Mouse (Mus musculus) neutrophil, adult 5-6 weeks (primary cell): ENCODE measurements at regions not wholly inside any gene's neighbourhood (a gene's known extent, or its start where the extent isn't known, plus 50 kb on each side); places are given as distances from the start of the nearest gene placed in this dataset.

Experiments
- ATAC-seq: fragments of 151-379, 151-347 bp; 2 replicates; pipeline ENCODE4 v1.8.0; 2017; ENCODE audit warnings: mild to moderate bottlenecking, moderate TSS enrichment; ENCODE audit not compliant: insufficient number of reproducible peaks, poor library complexity, low FRiP score, severe bottlenecking; ENCODE audit errors: extremely low read depth

DNA sequence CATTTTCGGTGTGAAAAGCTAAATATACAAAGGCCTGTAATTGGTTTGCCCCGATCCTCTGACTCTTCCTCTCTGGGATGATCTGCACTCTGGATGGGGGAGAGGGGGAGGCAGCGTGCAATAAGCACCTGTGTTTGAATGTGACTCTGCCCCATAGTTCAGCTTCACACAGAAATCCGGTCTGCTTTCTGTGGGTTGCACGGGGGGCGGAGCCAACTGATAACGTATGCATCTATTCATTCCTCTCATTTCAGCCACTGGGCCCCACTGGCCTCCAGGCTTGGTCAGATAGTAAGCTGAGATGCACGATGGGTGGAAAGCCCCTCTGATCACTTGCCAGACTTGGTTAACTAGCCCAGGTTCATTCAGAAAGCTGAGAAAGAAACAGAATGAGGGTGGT is 250.8 kb downstream of the Bcl11b start:
- no peak for ATAC-seq

GRCm38 (mm10) chr12:107753022-107753421 is 250.4 kb downstream of the Bcl11b start:
- no peak for ATAC-seq

DNA sequence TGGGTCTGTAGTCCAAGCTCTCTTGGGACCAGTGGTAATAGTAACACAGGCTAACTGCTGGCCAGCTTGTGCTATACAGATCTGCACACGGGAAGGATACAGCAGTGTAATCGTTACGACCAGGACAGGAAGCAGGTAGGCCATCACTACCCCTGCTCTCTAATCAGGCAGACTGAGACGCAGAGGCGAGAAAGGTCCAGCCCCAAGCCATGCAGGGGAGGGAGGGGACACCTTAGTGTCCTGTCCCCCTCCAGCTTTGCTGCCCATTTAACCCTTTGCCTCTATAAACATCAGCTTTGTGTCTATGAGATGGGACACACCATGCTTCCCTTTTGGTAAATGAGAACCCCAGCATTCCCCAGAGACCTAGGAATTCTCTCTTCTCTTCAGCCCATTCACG is 249.9 kb downstream of the Bcl11b start:
- no peak for ATAC-seq

GRCm38 (mm10) chr12:107754885-107755284 is 248.5 kb downstream of the Bcl11b start:
- no peak for ATAC-seq

- no peak for ATAC-seq
Measured at GRCm38 (mm10) chr12:107755820-107756517, 247.4 kb downstream of the Bcl11b start.

DNA sequence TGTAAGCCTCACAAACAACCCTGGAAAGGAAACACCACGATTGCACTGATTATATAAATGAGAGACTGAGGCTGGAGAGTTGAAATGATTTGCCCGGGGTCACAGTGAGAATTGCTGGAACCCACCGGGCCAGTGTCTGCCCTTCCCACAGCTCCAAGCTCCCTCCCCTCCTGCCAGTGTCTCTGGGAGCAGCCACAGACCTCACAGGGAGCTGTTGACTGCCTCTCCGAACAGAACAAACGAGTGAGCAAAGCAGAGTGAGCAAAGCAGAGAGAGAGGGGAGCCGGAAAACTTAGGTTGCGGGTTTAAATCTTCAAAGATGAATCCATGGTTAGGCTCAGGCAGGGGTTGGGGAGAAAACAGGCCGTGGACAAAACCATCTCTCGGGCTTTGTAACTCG is 246.2 kb downstream of the Bcl11b start:
- no peak for ATAC-seq

DNA sequence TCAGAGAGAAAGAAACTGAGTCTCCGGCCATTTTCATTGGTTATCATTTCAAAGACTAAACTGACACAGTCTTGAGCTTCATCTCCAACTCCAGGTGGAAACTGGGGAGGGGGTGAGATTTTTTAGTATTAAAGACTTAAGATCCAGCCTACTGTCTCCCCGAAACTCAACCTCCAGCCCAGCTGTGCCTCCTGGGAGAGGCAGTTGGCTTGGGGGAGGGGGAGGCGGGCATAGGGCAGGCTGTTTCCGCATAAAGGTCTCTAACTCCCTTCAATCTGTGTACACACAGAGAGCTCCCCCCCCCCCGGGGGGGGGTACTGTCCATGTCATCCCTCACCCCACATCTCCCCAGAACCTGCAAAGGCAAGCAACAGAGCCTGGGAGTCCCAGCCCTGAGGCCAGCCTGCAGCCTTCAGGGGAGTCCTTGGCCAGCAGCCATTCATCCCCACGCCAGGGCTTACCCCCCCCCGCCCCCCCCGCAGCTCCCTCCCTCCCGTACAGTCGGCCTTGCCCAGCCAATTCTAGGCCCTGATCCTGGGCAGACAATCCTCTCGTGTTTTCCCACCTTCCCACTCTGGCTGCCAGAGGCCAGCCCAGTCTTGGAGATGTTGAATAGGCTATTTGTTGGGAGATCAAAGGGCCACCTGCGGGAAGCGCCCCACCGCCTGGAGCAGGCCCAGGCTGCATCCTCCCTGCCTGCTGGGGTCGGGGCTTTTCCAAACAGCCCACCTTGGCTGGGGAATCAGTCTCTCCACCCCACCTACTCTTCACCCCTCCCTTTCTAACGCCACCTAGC is 245.2 kb downstream of the Bcl11b start:
- no peak for ATAC-seq

- no peak for ATAC-seq
Measured at GRCm38 (mm10) chr12:107759291-107759690, 244.1 kb downstream of the Bcl11b start.

- no peak for ATAC-seq
Measured at GRCm38 (mm10) chr12:107759911-107760310, 243.5 kb downstream of the Bcl11b start.

DNA sequence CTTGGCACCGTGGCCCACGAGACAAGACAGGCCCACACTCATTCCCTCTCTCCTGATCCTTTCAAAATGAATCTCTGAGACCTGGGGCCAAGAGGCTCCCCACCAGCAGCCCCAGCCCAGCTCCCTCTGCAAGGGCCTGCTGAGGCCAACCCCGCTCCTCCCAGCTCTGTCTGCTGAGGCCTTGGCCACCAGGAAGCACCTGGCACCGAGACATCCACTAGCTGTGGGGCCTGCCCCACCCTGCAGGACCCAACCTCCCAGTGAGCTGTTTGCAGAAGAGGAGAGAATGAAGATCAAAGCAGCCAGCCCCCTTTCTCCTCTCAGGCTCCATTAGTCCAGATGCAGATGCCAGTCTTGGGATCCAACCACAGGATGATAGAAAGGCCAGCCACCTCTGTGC is 241.3 kb downstream of the Bcl11b start:
- ATAC-seq, result no peak

DNA sequence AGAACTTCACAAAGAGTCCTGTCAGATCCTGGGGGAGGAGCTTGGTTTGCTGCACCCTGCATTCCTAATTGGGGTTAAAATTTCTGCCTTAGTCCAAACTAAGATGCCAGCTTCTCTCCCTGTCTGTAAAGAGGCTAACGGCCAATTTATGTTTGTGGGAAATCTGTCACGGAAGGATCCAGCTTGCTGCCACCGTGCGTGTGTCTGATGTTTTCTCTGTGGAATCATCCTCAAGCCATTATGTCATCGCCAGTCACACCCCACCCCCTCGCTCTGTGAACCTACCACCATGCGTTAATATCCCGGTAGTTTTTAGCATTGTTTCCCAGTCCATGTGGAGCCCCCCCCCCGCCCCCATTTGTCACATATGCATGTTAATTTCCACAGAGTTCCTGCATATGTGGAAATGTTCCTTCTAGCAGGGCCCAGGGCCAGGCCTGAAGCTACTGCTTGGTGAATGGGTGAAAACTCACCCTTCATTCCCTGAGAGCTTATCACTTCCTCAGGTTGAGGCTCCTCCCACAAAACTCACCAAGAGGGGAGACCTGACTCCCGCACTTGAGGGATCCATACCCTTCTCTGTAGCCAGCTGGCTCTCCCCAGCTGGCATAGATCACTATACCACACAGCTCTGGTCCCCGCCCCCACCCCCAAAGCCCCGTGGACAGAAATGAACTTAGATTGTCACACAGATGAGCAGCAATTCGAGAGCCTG is 233.4 kb downstream of the Bcl11b start:
- no peak for ATAC-seq

DNA sequence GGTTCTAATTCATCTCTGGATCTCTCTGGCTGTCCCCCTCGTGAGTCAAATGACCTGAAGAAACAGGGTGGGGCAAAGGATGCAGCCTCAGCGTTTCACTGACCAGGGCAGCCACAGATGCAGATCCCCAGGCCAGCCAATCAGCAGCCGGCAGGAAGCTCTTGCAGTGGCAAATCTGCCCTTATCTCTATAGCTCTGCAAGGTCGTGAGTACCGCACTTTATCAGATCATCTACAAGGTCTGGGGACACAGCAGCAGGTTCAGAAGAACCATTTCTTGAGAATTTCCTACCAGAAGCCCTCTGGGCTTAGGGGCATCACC is 232.9 kb downstream of the Bcl11b start:
- no peak for ATAC-seq

DNA sequence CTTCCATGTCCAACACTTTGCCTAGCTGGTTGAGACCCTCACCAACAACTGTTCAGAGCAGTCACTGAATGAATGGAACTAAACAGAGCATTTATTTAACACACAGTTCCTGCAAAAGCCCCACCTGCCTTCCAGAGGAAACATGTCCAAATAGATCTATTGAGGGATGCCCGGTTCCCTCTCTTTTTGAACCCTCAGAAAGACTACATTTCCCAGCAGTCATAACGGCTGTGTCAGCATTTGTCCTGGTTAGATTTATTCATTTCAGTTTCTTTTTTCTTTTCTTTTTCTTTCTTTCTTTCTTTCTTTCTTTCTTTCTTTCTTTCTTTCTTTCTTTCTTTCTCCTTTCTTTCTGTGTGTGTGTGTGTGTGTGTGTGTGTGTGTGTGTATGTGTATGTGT is 232.1 kb downstream of the Bcl11b start:
- no peak for ATAC-seq

DNA sequence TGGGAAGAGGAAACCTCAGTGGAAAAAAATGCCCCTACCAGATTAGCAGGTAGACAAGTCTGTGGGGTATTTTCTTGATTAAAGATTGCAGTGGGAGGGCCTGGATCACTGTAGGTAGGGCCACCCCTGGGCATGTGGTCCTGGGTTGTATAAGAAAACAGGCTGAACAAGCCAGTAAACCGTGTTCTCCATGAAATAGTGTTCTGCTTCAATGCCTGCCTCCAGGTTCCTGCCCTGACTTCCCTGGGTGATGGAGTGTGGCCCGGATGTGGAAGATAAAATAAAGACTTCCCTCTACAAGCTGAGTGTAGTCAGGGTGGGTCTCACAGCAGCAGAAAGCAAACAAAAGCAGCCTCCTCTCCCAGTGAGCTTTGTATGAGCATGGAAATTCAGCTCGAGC is 231.6 kb downstream of the Bcl11b start:
- ATAC-seq, result no peak

DNA sequence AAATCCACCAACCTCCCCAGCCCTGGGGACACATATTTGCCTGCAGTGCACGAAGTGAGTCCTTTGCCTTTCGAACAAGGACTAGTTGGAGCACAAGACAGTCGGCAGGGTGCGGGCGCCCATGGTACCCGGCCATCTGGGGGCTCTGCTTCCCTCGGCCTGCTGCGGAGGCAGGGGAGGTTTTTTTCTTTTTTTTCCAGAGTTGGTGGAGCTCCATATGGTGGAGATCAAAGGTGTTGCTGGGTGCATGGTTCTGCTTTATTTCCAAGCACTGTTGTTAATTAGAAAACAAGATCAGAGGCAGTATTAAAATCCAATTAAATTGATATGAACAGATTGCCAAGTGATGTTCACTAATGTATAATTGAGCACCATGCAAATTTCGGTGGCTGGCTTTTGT is 225.4 kb downstream of the Bcl11b start:
- ATAC-seq, result no peak

- ATAC-seq, result no peak
Measured at GRCm38 (mm10) chr12:107779306-107780057, 223.9 kb downstream of the Bcl11b start.

- ATAC-seq, result no peak
Measured at GRCm38 (mm10) chr12:107782147-107782546, 221.3 kb downstream of the Bcl11b start.

- no peak for ATAC-seq
Measured at GRCm38 (mm10) chr12:107783831-107784230, 219.6 kb downstream of the Bcl11b start.

DNA sequence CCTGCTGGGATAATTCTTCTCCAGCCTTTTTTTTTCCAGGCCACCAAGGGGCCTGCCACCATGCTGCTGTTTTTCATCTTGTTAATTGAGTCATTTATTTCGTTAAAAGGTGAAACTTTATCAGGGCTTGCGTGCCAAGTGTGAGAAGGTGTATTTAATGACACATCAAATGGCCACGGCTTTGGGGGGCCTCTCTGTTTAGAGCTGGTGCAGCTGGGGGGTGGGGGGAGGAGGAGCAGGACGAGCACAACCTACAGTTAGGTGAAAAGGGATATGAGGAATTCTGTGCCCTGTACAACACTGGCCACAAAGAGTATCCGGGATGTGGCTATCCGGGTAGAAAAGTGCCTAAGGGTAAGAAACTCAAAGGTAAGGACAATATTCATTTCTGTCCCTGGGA is 213.6 kb downstream of the Bcl11b start:
- ATAC-seq, result no peak
